Mouse (Mus musculus) neural tube, embryonic 15.5 days (tissue): ENCODE results near the gene Foxred2. TPM values are rescaled to one million over a fixed set of nuclear protein-coding genes. Genes with fewer than 3 reads are reported as not detected.

Experiments
- ATAC-seq: fragments of 200-750 bp; cut with Nextera tagmentation; 2 replicates; pipeline ENCODE4 v1.8.0; 2017; ENCODE audit warnings: mild to moderate bottlenecking, moderate TSS enrichment, moderate library complexity; ENCODE audit not compliant: low FRiP score
- H3K27ac ChIP-seq: fragments of 300-500 bp; sonication (generic); replicated peaks from 2 replicates; pipeline ENCODE4 v1.5.1; 2015; ENCODE audit warnings: mild to moderate bottlenecking, inconsistent platforms
- H3K27me3 ChIP-seq: fragments of 300-500 bp; sonication (generic); replicated peaks from 2 replicates; pipeline ENCODE4 v1.6.1; 2015; ENCODE audit warnings: inconsistent platforms
- H3K36me3 ChIP-seq: fragments of 300-500 bp; sonication (generic); 2 replicates; pipeline ENCODE4 v1.6.1; 2015; ENCODE audit warnings: inconsistent platforms
- H3K4me1 ChIP-seq: fragments of 300-500 bp; sonication (generic); 2 replicates; pipeline ENCODE4 v1.6.1; 2015; ENCODE audit warnings: inconsistent platforms
- H3K4me2 ChIP-seq: fragments of 300-500 bp; sonication (generic); 2 replicates; pipeline ENCODE4 v1.6.1; 2015; ENCODE audit warnings: inconsistent platforms, mild to moderate bottlenecking, moderate library complexity
- H3K4me3 ChIP-seq: fragments of 300-500 bp; sonication (generic); replicated peaks from 2 replicates; pipeline ENCODE4 v1.5.1; 2015; ENCODE audit warnings: mild to moderate bottlenecking, inconsistent platforms
- H3K9ac ChIP-seq: fragments of 300-500 bp; sonication (generic); replicated peaks from 2 replicates; pipeline ENCODE4 v1.6.1; 2015; ENCODE audit warnings: mild to moderate bottlenecking, inconsistent platforms
- H3K9me3 ChIP-seq: fragments of 300-500 bp; sonication (generic); replicated peaks from 2 replicates; pipeline ENCODE4 v1.6.1; 2016; ENCODE audit warnings: inconsistent platforms
- WGBS: fragments of 180-500 bp; shearing (Covaris S2); methylation state at CpG from one replicate; pipeline ENCODE4 v1.1.7; 2015; ENCODE audit warnings: mixed read lengths; 5-methylcytosine and 5-hydroxymethylcytosine counted together
- polyA plus RNA-seq: library from polyadenylated mRNA; unstranded; fragments of >200 nt; fragmentation: Nextera tagmentation; extraction: Ambion mirVana; gene quantifications from 2 replicates; pipeline ENCODE4 v1.2.1, GENCODE M21; 2015

Foxred2 gene
- polyA plus RNA-seq, 1 experiment from 2014 or later, result 9.3 TPM

DNA sequence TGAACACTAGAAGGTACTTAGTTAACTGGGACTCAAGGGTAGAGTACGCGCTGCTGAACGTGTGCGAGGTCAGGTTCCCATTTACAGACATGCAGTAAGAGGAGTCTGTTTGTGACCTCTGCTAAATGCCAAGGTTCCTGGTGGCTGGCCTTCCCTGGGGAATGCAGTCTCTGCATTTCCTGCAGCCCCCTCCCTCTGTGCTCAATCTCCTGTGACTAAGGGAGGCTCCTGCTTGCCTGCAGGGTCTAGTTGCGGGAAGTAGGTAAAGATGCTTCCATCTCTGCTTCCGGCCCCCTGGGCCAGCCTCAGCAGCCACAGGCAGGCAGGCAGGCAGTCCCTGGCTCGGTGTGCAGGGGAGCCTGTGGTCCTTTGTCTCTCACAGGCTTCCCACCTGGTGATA, 43.9 kb downstream of the Foxred2 start:
- H3K36me3 ChIP-seq, result peaks cover 26% of the 10 kb centered on the region
- no peaks in the 10 kb centered on the region for H3K4me1 ChIP-seq
- no peak overlapping the region for H3K4me2 ChIP-seq
- H3K9ac ChIP-seq, result no peak overlapping the region
- no peak overlapping the region for H3K27ac ChIP-seq
- ATAC-seq, result no peak
- no peaks in the 10 kb centered on the region for H3K9me3 ChIP-seq
- WGBS, result 69% methylated on average over 7 of the region's 7 CpGs
- H3K27me3 ChIP-seq, result no peaks in the 10 kb centered on the region
- H3K4me3 ChIP-seq, result no peak overlapping the region

DNA sequence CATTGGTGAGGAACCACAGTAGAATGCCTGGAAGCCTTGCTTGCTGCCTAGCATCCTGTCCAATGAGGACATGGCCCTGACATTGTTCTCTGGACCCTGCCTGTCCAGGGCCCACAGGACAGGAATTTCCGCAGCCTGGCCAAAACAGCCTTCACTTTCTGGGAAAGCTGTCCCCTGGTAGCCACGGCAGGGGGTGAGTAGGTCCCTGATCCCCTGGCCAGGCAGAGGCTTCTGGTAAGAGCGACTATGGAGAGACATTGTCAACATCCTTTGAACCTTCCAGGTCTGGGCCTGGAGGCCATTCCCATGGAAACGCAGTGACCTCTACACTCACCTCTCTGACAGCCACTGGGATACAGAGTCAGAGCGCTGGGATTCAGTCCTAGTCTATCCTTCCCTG, 44.5 kb downstream of the Foxred2 start:
- no peaks in the 10 kb centered on the region for H3K4me1 ChIP-seq
- H3K36me3 ChIP-seq, result peaks cover 26% of the 10 kb centered on the region
- no peaks in the 10 kb centered on the region for H3K9me3 ChIP-seq
- H3K27me3 ChIP-seq, result no peaks in the 10 kb centered on the region
- 70% methylated on average over 5 of the region's 5 CpGs for WGBS
- H3K4me2 ChIP-seq, result no peak overlapping the region
- no peak overlapping the region for H3K27ac ChIP-seq
- no peak overlapping the region for H3K9ac ChIP-seq
- ATAC-seq, result no peak
- H3K4me3 ChIP-seq, result no peak overlapping the region

DNA sequence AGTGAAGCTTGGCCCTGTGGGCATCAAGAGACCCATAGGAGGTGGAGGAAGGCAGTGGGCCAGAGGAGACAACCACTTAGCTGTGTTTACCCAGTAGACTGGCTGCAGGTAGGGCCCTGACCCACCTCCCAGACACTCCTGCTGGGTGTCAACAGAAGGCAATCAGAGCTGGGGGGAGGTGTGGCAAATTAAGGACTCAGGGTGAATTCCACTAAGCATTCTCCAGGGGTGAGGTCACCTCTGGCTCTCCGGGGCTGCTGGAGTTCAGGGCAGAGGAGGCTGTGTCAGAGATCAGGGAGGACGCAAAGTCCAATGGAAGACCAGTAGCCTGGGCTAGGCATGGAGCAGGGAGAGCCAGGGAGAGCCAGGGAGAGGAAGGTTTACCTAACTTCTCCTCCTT, 45.5 kb downstream of the Foxred2 start:
- Histone ChIP-seq H3K4me3 (no peak overlapping the region), H3K9ac (no peak overlapping the region), H3K4me1 (no peaks in the 10 kb centered on the region), H3K36me3 (peaks cover 22% of the 10 kb centered on the region), H3K27ac (no peak overlapping the region), H3K27me3 (no peaks in the 10 kb centered on the region; the same call in 1 of the 2 replicates), H3K9me3 (no peaks in the 10 kb centered on the region), H3K4me2 (no peak overlapping the region)
- 19% methylated on average over 2 of the region's 2 CpGs for WGBS
- ATAC-seq, result no peak

DNA sequence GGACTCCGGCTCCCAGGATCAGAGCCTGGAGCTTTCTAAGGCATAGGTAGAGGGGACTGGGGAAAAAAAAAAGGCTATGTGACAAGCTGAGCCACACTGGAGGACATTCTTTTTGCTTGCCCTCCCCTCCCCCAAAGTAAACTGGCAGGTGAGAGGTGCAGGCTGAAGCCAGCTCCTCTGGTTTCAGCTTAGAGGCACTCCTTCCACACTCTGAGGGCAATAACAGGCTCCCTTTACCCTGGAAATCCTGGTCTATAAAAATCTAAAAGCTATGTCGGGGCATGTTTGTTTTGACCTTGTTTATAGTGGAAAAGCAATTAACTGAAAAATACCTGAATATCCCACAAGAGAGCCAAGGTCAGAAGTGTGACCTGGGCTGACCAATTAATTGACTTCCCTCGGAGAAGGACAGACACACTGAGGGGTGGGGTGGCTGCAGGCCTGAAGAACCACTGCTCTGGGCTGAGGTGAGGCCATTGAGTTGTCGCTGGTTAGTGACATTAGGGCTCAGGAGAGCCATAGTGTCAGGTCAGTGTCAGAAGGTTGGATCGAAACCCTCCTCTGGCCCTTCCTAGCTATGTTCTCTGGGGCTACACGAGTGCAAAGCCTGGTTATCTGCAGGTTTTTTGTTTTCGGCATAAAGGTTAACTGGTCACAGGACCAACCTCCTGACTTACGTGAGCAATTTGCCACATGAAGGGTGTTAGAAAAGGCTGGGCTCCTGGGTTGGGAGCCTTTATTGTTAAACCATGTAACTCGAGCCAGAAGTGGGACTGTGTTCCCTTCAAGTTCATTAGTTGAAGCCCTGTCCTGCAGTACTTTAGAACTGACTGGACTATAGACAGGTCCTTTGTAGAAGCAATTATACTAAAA, 48.6 kb downstream of the Foxred2 start:
- Histone ChIP-seq H3K27ac (no peak overlapping the region), H3K4me2 (no peak overlapping the region), H3K27me3 (peaks cover 5% of the 10 kb centered on the region; the same call in 1 of the 2 replicates), H3K9ac (no peak overlapping the region), H3K9me3 (no peaks in the 10 kb centered on the region), H3K36me3 (no peaks in the 10 kb centered on the region), H3K4me1 (peaks cover 7% of the 10 kb centered on the region), H3K4me3 (no peak overlapping the region)
- WGBS, result 57% methylated on average over 9 of the region's 9 CpGs
- no peak for ATAC-seq

DNA sequence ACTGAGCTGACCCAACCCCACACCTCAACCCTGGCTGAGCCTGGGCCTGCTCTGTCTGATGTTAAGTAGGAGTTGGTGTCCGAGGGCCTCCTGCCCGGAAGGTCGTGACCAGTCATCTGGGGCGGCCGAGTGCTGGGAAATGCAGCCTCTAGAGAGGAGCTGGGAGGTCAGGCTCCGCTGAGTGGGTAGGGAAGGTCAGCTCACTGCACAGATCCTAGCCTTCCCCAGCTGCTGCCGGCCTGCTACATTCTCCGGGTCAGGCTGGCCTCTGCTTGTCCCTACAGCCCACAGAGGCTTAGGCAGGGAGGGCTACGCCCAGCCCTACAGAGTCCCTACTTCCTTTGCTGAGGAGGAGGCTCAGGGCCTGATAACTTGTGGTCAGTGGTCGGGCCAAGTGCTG, 50.0 kb downstream of the Foxred2 start:
- H3K4me3 ChIP-seq, result no peak overlapping the region
- H3K36me3 ChIP-seq, result no peaks in the 10 kb centered on the region
- H3K4me2 ChIP-seq, result no peak overlapping the region
- H3K9me3 ChIP-seq, result no peaks in the 10 kb centered on the region
- no peak for ATAC-seq
- H3K4me1 ChIP-seq, result peaks cover 7% of the 10 kb centered on the region
- H3K9ac ChIP-seq, result no peak overlapping the region
- 71% methylated on average over 10 of the region's 10 CpGs for WGBS
- peaks cover 5% of the 10 kb centered on the region; the same call in 1 of the 2 replicates for H3K27me3 ChIP-seq
- no peak overlapping the region for H3K27ac ChIP-seq

DNA sequence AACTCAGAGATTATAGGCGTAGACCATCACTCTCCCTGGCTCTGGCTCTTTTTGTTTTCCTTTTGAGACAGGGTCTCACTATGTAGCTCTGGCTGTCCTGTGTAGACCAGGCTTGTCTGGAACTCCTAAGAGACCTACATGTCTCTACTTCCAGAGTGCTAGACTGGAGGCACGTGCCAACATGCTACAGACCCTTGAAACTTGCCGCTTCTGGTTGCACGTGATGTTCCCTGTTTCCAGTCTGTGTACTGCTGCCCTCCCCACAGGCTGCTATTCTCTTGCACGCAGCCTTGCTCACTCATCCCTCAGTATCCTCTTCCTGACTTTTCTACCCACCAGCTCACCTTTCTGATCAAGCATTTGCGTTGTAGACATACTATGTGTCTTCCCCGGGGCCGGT, 50.4 kb downstream of the Foxred2 start:
- Histone ChIP-seq H3K4me2 (peak overlapping the region; percentile 60; the same call in 1 of the 2 replicates), H3K27ac (no peak overlapping the region), H3K27me3 (peaks cover 5% of the 10 kb centered on the region; the same call in 1 of the 2 replicates), H3K36me3 (no peaks in the 10 kb centered on the region), H3K9ac (no peak overlapping the region), H3K9me3 (no peaks in the 10 kb centered on the region), H3K4me3 (no peak overlapping the region), H3K4me1 (peaks cover 7% of the 10 kb centered on the region)
- WGBS, result 80% methylated on average over 8 of the region's 8 CpGs
- ATAC-seq, result no peak

DNA sequence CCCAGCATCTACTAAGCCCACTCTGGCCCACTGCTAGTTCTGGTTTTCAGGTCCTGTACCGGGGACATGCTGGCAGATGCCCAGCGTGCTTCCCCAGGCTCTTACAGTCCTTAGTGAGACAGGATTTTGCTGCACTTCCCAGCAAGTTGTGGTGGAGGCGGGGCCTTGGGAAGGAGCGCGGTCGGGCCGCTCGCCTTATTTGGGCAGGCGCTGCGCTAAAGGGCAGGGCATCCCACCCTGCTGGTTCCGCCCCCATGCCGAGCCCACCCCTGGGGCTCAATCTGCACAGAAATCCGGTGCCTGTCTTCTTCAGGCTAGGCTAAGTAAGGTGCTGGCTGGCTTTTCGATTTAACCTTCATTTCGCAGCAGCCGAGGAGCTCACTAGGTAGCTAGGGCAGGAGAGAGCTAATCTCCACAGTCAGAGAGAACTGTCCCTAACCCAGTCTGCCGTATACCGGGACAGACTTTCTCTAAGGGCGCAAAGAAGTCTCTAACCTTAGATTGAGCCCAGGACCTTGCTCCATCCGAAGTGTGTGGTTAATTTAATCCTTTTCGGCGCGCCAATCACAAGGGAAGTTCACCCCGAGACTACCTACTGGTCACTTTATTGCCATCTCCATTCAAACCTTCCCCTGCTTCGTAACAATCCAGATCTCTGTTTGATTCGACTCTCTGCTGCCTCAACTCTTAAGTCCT, 51.1 kb downstream of the Foxred2 start:
- H3K27ac ChIP-seq, result no peak overlapping the region
- no peaks in the 10 kb centered on the region for H3K9me3 ChIP-seq
- peaks cover 7% of the 10 kb centered on the region for H3K4me1 ChIP-seq
- peak overlapping the region; percentile 60 for H3K4me2 ChIP-seq
- H3K36me3 ChIP-seq, result no peaks in the 10 kb centered on the region
- peak overlapping the region; percentile 34 for H3K9ac ChIP-seq
- peak overlapping the region; percentile 30 for H3K4me3 ChIP-seq
- no peak for ATAC-seq
- WGBS, result 4% methylated on average over 26 of the region's 26 CpGs
- H3K27me3 ChIP-seq, result peaks cover 5% of the 10 kb centered on the region; the same call in 1 of the 2 replicates

DNA sequence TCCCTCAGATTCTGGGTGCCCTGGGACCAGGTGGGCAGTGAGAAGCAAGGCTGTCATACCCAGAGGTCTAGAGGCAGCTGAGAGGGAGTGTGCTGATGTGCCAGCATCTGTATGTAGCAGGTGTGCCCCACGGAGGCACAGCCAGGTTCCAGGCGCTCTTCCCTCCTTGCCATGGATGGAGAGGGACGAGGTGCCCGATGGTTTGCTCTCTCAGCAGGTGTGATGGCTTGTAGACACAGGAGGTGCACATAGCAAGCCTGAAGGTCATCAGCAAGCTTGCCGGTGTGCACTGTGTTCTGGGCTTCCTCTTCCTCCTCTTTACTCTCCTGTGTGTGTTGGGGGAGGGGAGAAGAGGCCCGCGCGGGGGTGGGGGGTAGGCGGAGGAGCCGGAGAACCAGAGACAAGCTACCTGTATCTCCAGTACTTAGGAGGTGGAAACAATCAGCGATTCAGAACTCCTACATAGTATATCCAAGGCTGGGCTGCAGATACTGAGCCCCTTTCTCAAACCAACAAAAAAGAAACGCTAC, 52.1 kb downstream of the Foxred2 start:
- peaks cover 5% of the 10 kb centered on the region; the same call in 1 of the 2 replicates for H3K27me3 ChIP-seq
- no peaks in the 10 kb centered on the region for H3K36me3 ChIP-seq
- no peak overlapping the region for H3K4me2 ChIP-seq
- H3K9ac ChIP-seq, result no peak overlapping the region
- H3K4me3 ChIP-seq, result no peak overlapping the region
- peaks cover 7% of the 10 kb centered on the region for H3K4me1 ChIP-seq
- no peak overlapping the region for H3K27ac ChIP-seq
- WGBS, result 30% methylated on average over 12 of the region's 12 CpGs
- no peak for ATAC-seq
- H3K9me3 ChIP-seq, result no peaks in the 10 kb centered on the region

DNA sequence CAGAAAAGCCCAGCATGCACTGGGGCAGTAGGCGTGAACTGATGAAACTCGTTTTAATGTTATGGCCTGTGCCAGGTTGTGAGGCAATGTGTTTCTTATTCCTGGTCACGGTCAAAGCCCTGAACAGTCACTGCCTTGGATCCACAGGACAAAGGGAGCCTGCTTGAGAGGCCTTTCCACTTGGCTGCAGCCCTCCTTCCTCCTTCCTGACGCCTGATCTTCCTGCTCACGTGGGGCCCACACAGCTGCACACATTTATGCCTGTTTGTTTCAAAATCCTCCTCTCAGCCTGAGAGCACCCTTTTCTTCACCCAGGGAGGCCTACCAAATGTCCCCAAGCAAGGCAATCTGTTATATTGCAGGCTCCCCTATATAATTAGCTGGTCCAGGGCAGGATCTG, 53.3 kb downstream of the Foxred2 start:
- no peaks in the 10 kb centered on the region for H3K9me3 ChIP-seq
- no peak overlapping the region for H3K9ac ChIP-seq
- H3K36me3 ChIP-seq, result no peaks in the 10 kb centered on the region
- no peak overlapping the region for H3K27ac ChIP-seq
- ATAC-seq, result no peak
- H3K4me3 ChIP-seq, result no peak overlapping the region
- H3K4me1 ChIP-seq, result peaks cover 7% of the 10 kb centered on the region
- peaks cover 5% of the 10 kb centered on the region; the same call in 1 of the 2 replicates for H3K27me3 ChIP-seq
- 55% methylated on average over 5 of the region's 5 CpGs for WGBS
- H3K4me2 ChIP-seq, result no peak overlapping the region

DNA sequence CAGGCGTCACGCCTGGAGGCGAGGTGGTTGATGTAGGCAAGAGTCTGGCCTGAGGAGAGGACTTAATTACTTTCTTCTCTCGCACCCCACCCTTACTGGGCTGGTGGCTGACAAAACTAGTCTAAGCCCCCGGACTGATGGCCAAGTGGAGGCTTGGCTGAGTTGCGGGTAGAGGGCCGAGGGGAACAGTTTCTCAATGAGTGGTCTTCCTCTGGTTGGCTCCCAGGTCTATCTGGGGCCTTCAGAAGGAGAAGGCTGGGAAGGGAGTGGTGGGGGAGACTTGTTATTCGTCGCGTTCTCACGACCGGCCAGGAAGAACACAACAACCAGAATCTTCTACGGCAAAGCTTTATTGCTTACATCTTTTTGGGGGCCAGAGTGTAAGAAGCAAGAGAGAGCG, 61.6 kb downstream of the Foxred2 start:
- H3K27me3 ChIP-seq, result no peaks in the 10 kb centered on the region
- no peaks in the 10 kb centered on the region for H3K9me3 ChIP-seq
- H3K9ac ChIP-seq, result no peak overlapping the region
- H3K4me2 ChIP-seq, result no peak overlapping the region; the same call in 1 of the 2 replicates
- WGBS, result 89% methylated on average over 13 of the region's 14 CpGs
- H3K36me3 ChIP-seq, result no peaks in the 10 kb centered on the region
- no peak for ATAC-seq
- no peaks in the 10 kb centered on the region for H3K4me1 ChIP-seq
- H3K4me3 ChIP-seq, result no peak overlapping the region
- no peak overlapping the region for H3K27ac ChIP-seq

DNA sequence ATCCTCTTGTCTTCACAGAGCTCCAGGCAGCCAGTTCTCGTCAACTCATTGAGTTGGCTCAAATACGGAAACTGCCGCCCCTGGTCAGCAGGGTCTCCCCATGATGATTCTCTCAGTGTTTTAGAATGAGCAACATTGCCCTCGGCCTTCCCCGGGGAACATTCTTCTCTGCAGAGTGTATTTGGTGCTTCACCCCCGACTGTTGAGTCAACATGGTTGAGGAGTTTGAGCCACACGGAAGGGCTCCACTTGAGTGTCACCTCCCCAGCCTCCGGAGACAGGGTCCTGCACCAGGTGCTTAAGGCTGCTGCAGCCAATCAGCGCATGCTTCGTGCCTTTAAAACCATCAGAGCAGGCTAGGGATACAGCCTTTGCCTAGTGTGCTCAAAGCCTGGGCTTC, 63.2 kb downstream of the Foxred2 start:
- Histone ChIP-seq H3K9ac (no peak overlapping the region), H3K27ac (no peak overlapping the region), H3K4me2 (no peak overlapping the region), H3K9me3 (no peaks in the 10 kb centered on the region), H3K36me3 (no peaks in the 10 kb centered on the region), H3K4me3 (no peak overlapping the region), H3K4me1 (no peaks in the 10 kb centered on the region), H3K27me3 (no peaks in the 10 kb centered on the region)
- WGBS, result 81% methylated on average over 10 of the region's 10 CpGs
- ATAC-seq, result no peak

DNA sequence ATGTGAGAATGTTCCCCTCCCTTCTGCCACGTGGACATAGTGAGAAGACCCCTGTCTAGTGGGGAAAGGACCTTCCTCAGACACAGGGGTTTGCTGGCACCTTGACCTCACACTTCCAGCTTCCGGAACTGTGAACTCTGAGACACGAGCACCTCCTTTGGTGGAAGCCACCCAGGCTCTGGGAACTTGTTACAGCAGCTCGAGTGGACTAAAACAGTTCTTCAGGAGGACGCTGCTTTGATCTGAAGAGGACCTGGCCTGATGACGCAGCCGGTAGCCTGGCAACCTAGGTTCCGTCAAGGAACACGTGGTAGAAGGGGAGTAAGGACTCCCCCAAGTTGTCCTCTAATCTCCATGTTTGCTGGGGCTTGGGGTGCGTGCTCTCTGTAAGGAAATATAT, 64.1 kb downstream of the Foxred2 start:
- Histone ChIP-seq H3K4me1 (no peaks in the 10 kb centered on the region), H3K27ac (no peak overlapping the region), H3K4me2 (no peak overlapping the region), H3K9me3 (no peaks in the 10 kb centered on the region), H3K9ac (no peak overlapping the region), H3K27me3 (no peaks in the 10 kb centered on the region), H3K4me3 (no peak overlapping the region), H3K36me3 (no peaks in the 10 kb centered on the region)
- WGBS, result 86% methylated on average over 10 of the region's 10 CpGs
- no peak for ATAC-seq
